Mouse (Mus musculus): ENCODE results near the gene Nt5c3b. TPM values are rescaled to one million over a fixed set of nuclear protein-coding genes. Genes with fewer than 3 reads are reported as not detected.
A peak's percentile ranks its signal among the peaks of the same experiment; 100 is the strongest.

Gene Nt5c3b
- 10 to 100 TPM; 36.9 to 46.3 TPM for total RNA-seq (2021)

DNA sequence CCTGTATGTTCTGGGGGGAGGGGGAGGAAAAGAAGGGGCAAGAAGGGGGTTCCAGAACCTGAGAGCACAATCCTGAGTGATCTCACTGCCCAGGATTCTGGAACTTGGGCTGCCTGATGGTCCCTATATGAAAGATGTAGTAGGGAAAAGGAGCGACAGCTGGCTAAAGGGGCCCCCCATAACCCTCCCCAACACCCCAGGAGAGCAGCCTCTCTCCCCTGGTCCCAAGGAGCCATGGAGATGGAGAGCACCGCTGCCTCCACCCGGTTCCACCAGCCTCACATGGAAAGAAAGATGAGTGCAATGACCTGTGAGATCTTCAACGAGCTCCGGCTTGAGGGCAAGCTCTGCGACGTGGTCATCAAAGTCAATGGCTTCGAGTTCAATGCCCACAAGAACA lies at the start of gene Nt5c3b, which contains the start of gene Klhl10:
TSS of gene Nt5c3b (minus strand) at position 12 of the 400 bp plus-strand sequence.
TSS of gene Klhl10 (plus strand) at position 121 of the 400 bp plus-strand sequence.
- DNase-seq = no peak

DNA sequence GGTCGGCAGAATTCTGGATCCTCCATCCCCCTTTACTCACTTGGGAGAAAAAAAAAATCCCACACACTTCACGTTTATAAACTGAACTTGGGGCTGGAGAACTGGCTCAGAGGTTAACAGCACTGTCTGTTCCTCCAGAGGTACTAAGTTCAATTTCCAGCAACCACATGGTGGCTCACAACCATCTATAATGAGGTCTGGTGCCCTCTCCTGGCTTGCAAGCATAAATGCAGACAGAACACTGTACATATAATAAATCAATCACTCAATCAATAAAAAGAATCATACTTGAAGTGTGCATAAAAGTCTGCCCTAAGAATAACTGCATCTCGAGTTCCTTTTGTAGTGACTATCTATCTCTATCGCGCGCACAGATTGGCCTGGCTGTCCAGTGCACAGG lies 49.3 kb upstream of the Nt5c3b start:
- no peak for DNase-seq
- intact Hi-C loops (cut with DNase I) = no loop called here

More for the DNA sequence above, at the start of gene Nt5c3b, which contains the start of gene Klhl10:
- intact Hi-C loops (cut with DNase I) = no loop called here

- DNase-seq = peak; percentile 29 to 46
- intact Hi-C loops (cut with DNase I) = loop anchor here (2.0 kb wide), 1 partner anchor 69 kb away; no protein-coding TSS in a partner anchor
Observed at GRCm38 (mm10) chr11:100485801-100486538, 44.4 kb upstream of the Nt5c3b start.

DNA sequence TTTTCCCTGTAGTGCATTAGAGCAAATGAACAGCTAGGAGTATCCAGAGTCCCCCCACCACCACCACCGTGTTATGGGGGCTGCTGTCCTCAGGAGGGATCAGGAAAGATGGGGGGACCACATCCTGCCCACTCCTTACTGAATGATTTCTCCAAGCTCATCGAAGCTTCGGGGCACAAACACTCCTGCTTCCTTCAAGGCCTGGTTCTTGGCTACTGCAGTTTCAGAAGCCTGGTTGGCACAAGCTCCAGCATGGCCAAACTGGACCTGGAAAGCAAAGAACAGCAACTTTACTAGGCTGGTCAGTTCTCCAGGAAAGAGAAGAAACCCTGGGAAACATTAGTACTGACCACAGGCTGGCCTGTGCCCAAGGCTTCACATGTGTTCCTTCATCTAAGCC lies 42.9 kb upstream of the Nt5c3b start:
- intact Hi-C loops (cut with DNase I) = no loop called here
- DNase-seq = no peak

DNA sequence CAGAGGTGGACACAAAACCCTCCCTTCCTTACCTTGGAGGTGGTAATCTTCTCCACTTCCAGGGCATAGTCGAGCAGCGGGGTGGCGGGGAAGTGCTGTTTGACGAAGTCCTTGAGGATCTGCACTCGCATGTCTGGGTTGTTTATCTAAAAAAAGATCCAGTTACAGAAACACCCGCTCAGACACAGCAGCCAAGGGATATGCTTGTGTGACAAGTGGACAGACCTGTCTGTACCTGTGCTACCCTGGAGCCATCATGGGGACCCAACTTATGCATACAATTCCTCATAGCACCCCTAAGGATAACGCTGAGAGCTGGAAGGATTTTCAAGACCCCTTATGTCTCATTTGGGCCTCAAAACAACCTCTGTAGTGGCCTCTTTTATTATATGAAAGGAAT lies 37.5 kb upstream of the Nt5c3b start:
- DNase-seq = no peak
- intact Hi-C loops (cut with DNase I) = no loop called here

- DNase-seq = no peak
- intact Hi-C loops (cut with DNase I) = no loop called here
Observed at GRCm38 (mm10) chr11:100476281-100476680, 34.7 kb upstream of the Nt5c3b start.

GRCm38 (mm10) chr11:100472935-100473295 lies 31.3 kb upstream of the Nt5c3b start:
- intact Hi-C loops (cut with DNase I) = loop anchor here (1.0 to 2.0 kb wide), 2 partner anchors 47 to 110 kb away; no protein-coding TSS in a partner anchor
- DNase-seq = no peak

- intact Hi-C loops (cut with DNase I) = loop anchor here (1.0 to 2.0 kb wide), 2 partner anchors 46 to 110 kb away; no protein-coding TSS in a partner anchor
- peak; percentile 93 for DNase-seq
Observed at GRCm38 (mm10) chr11:100472197-100472934, 30.8 kb upstream of the Nt5c3b start, which contains the start of gene Klhl11. Gene Klhl11, minus strand, starts transcription at chr11:100472741.

DNA sequence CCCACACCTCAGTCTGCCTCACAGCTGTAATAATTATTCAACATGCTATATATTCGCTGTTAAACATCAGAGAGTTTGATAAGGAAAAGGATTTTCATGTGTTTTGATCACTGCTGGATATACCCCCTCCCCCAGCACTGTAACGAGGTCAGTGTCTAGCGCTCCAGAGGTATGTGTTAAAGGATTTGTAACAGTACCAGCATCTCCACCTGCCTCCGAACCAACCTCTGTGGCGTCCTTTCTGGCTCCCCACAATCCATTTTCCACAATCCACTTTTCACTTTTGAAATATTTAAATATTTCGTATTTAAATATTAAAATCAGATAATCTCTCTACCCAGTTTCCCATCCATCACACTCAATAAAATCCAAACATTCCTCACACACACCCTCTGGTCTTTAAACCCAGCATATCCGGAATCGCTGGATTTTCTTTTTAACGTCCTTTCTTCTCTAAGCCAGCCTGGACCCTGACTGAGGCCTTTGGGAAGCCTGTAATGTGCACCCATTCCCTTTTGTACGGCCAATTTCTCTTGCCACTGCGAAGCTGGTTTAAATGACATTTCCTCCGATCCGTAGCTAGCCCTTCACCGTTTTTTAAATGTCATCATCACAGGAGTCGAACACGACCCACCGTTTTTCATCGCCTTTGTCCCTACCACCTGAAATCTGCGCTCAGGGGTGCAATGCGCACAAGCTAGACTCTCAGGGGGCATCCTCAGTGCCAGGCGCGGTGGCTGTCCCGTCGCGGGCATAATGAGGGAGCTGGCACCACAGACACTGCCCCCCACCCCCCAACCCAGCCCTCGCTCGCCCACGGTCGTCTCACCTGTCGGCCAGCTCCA lies 30.0 kb upstream of the Nt5c3b start:
- intact Hi-C loops (cut with DNase I) = loop anchor here (1.0 to 2.0 kb wide), 2 partner anchors 45 to 109 kb away; no protein-coding TSS in a partner anchor
- peak; percentile 11 to 22 for DNase-seq

GRCm38 (mm10) chr11:100465833-100466232 lies 24.2 kb upstream of the Nt5c3b start:
- intact Hi-C loops (cut with DNase I) = no loop called here
- no peak for DNase-seq

DNA sequence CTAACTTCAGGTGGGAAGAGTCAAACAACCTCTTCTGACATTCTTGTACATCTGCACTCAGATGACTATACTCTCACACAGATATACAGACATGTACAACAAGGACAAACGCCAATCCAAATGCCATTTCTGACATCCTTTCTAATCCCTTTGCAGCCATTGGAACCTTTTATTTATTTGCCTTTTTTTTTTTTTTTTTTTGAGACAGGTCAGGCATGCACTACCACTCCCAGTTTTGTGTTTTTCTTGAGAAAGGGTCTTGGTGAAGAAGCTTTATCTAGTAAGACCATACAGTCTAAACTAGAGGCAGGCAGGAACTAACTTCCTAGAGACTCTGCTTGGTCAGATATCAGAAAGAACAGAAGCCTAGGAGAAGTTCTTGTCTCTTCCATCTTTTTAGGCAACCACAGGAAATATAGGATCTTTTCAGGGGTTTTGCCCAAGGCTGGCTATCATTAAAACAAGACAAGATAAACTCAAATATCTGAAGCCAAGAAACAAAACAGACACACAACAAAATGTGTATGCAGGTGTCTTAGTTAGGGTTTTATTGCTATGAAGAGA lies 23.7 kb upstream of the Nt5c3b start:
- DNase-seq = no peak
- intact Hi-C loops (cut with DNase I) = no loop called here

- intact Hi-C loops (cut with DNase I) = no loop called here
- no peak for DNase-seq
Observed at GRCm38 (mm10) chr11:100462699-100463098, 21.1 kb upstream of the Nt5c3b start.

GRCm38 (mm10) chr11:100457711-100458110 lies 16.1 kb upstream of the Nt5c3b start:
- no peak for DNase-seq
- intact Hi-C loops (cut with DNase I) = no loop called here

GRCm38 (mm10) chr11:100457247-100457646 lies 15.6 kb upstream of the Nt5c3b start:
- DNase-seq = no peak
- intact Hi-C loops (cut with DNase I) = no loop called here

GRCm38 (mm10) chr11:100442625-100443024 lies 1.0 kb upstream of the Nt5c3b start:
- intact Hi-C loops (cut with DNase I) = no loop called here
- DNase-seq = no peak

DNA sequence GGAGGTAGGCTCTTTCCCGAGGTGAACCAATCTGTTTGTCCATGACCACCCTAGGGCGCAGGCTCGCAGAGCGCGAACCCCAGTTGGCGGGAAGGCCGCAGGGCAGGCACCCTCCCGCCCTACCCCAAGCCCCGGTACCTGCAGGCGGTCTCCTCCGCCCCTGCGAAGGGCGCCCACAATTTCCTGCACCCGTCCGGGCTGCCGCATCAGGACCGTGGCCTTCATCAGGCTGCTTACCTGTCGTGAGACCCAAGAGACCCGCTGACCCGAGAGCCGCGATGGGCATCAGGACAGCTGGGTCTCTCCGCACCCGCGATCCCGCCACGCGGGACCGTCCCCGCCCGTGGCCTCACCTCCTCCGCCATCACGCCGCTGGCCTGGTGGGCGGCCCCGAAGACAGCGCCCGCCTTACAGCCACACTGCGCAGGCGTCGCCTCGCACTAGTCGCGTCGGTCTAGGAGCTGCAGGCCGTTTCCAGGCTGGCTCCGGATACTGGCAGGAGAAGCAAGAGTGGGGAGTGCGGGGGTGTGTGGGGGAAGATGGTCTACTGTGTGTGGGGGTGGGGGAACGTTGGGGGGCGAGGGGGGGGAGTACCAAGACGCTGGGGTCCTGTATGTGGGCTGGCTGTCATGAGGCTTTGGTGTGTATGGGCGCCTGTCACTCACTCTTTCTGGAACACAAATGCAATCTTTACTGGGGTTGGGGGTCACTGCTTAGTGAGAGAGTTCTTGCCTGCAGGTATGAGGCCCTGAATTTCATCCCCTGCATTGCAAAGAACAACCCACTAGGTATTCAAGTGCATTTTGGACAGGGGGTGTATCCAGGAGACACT lies 701 bp downstream of the Nt5c3b start:
- peak; percentile 90 for DNase-seq
- intact Hi-C loops (cut with DNase I) = no loop called here

DNA sequence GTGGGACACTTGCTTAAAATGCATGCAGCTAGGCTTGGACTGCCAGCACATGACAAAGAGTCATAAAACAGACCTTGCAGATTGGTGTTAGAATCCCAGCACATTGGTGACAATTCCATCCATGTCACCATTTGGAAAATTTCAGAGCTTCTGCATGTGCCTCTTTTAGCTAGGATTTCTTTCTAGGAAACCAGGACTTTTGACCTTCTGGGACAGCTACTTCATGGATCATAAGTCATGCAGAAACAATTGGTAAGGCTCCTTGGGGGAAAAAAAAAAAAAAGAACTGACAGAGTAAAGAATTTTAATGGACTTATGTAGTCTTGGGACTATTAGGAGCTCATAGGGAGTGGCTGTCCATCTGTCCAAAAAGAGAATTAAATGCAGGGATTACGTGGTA lies 3.7 kb downstream of the Nt5c3b start:
- DNase-seq = no peak
- intact Hi-C loops (cut with DNase I) = no loop called here

DNA sequence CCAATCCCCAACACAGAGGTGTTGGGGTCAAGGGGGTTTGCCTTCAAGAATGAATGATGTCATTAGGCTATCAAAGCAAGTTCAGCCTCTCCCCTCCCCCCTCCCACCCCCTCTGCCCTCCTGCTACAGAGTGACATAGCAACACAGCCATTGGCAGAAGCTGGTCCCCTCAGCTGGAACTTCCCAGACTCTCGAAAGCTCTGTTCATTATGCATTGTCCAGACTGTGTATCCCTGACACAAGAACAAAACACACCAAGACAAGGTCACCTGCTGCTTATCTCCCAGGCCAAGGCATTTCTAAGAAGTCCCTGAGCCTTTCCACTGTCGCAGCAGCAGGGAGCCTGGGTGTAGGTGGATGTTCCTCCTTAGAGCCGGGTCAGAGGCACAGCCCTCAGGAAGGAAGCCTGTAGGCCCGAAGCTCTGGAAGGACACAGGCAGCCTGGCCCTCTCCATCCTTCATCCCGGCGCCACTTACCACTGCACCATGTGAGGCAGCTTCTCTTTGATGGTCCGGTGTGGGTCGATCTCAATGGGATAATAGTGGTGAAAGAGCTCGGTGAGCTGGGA lies 5.8 kb downstream of the Nt5c3b start:
- no peak for DNase-seq
- intact Hi-C loops (cut with DNase I) = no loop called here

- no peak for DNase-seq
- intact Hi-C loops (cut with DNase I) = no loop called here
Observed at GRCm38 (mm10) chr11:100432002-100432401, 9.6 kb downstream of the Nt5c3b start.

Data from heart, postnatal 10 days (tissue).